Mouse (Mus musculus) CH12.LX (cell line): Measurements from ENCODE around the gene Stxbp5l. TPM values are rescaled to one million over a fixed set of nuclear protein-coding genes. Genes with fewer than 3 reads are reported as not detected.

Experiments
- DNase-seq: peaks from one replicate; pipeline ENCODE4 v3.0.0-alpha.2; 2013; ENCODE audit errors: extremely low read depth
- H3K27ac ChIP-seq: 2 replicates; pipeline ENCODE4 v1.5.1; 2012; ENCODE audit warnings: low read depth, mild to moderate bottlenecking, control low read depth, moderate library complexity; ENCODE audit not compliant: insufficient read depth
- H3K27me3 ChIP-seq: replicated peaks from 2 replicates; pipeline ENCODE3; 2012; ENCODE audit warnings: inconsistent platforms
- H3K36me3 ChIP-seq, 2 experiments: replicated peaks in 1 of 2; 2 replicates each; pipeline versions ENCODE3 to v1.6.1; 2012; ENCODE audit warnings: inconsistent platforms in 1 of 2, low read length in 1 of 2, mild to moderate bottlenecking in 1 of 2, mixed read lengths in 1 of 2, moderate library complexity in 1 of 2; ENCODE audit not compliant: control insufficient read depth in 1 of 2, insufficient read depth in 1 of 2
- H3K4me1 ChIP-seq, 2 experiments: 2 replicates each; pipeline ENCODE4 v1.6.1; 2012; ENCODE audit warnings: inconsistent platforms in 1 of 2, moderate library complexity in 1 of 2; ENCODE audit not compliant: insufficient read depth in 2 of 2, control insufficient read depth in 1 of 2
- H3K4me2 ChIP-seq: 2 replicates; pipeline ENCODE4 v1.6.1; 2012; ENCODE audit warnings: low read depth, mild to moderate bottlenecking, control low read depth; ENCODE audit not compliant: poor library complexity, insufficient read depth, severe bottlenecking
- H3K4me3 ChIP-seq, 3 experiments: fragments of 150-350 bp in 1 of 3; sonication (generic) in 1 of 3; replicated peaks in 1 of 3; 2 replicates each; pipeline versions ENCODE3 to v1.5.1; 2011 to 2012; ENCODE audit warnings: low read depth in 2 of 3, low read length in 2 of 3, mild to moderate bottlenecking in 2 of 3, moderate library complexity in 2 of 3, control low read depth in 1 of 3, improper control_type of control experiment in 1 of 3, inconsistent platforms in 1 of 3, mixed read lengths in 1 of 3; ENCODE audit not compliant: poor library complexity in 1 of 3
- H3K79me2 ChIP-seq: replicated peaks from 2 replicates; pipeline ENCODE4 v1.6.1; 2012; ENCODE audit warnings: mild to moderate bottlenecking, moderate library complexity; ENCODE audit not compliant: control insufficient read depth, poor library complexity, insufficient read depth, severe bottlenecking; ENCODE audit errors: extremely low read depth
- H3K9ac ChIP-seq: 2 replicates; pipeline ENCODE4 v1.6.1; 2012; ENCODE audit warnings: low read depth, mild to moderate bottlenecking, control low read depth, moderate library complexity; ENCODE audit not compliant: insufficient read depth
- H3K9me3 ChIP-seq: replicated peaks from 2 replicates; pipeline ENCODE3; 2012; ENCODE audit warnings: low read length, inconsistent platforms, mixed read lengths
- BHLHE40 ChIP-seq: IDR thresholded peaks from 2 replicates; pipeline ENCODE4 v1.6.1; 2011; ENCODE audit warnings: mild to moderate bottlenecking, low read depth, low read length, improper control_type of control experiment
- CHD2 ChIP-seq: IDR thresholded peaks from 2 replicates; pipeline ENCODE4 v1.6.1; 2011; ENCODE audit warnings: low read length, improper control_type of control experiment
- E2F4 ChIP-seq: IDR thresholded peaks from 2 replicates; pipeline ENCODE4 v1.6.1; 2011; ENCODE audit warnings: low read depth, low read length, improper control_type of control experiment; ENCODE audit not compliant: insufficient replicate concordance
- ELF1 ChIP-seq: IDR thresholded peaks from 2 replicates; pipeline ENCODE4 v1.6.1; 2014; ENCODE audit warnings: low read depth, mild to moderate bottlenecking, inconsistent platforms, low read length, improper control_type of control experiment
- GABPA ChIP-seq: IDR thresholded peaks from 2 replicates; pipeline ENCODE4 v1.6.1; 2012; ENCODE audit warnings: low read depth, low read length, improper control_type of control experiment, inconsistent platforms; ENCODE audit not compliant: insufficient replicate concordance
- HCFC1 ChIP-seq: IDR thresholded peaks from 2 replicates; pipeline ENCODE4 v1.6.1; 2012; ENCODE audit warnings: low read depth, mild to moderate bottlenecking, inconsistent platforms, low read length, improper control_type of control experiment
- IRF4 ChIP-seq: IDR thresholded peaks from 2 replicates; pipeline ENCODE4 v1.6.1; 2014; ENCODE audit warnings: low read depth, mild to moderate bottlenecking, inconsistent platforms, low read length, improper control_type of control experiment
- JUN ChIP-seq: IDR thresholded peaks from 2 replicates; pipeline ENCODE4 v1.6.1; 2011; ENCODE audit warnings: low read depth, mild to moderate bottlenecking, low read length, improper control_type of control experiment, moderate library complexity; ENCODE audit not compliant: insufficient read depth
- KAT2A ChIP-seq: IDR thresholded peaks from 2 replicates; pipeline ENCODE4 v1.6.1; 2012; ENCODE audit warnings: low read length, improper control_type of control experiment, inconsistent platforms; ENCODE audit not compliant: insufficient replicate concordance
- MAFK ChIP-seq: IDR thresholded peaks from 2 replicates; pipeline ENCODE4 v1.6.1; 2011; ENCODE audit warnings: low read length, improper control_type of control experiment; ENCODE audit not compliant: insufficient replicate concordance
- MXI1 ChIP-seq: IDR thresholded peaks from 2 replicates; pipeline ENCODE4 v1.6.1; 2011; ENCODE audit warnings: mild to moderate bottlenecking, low read depth, low read length, improper control_type of control experiment
- MYC ChIP-seq: IDR thresholded peaks from 2 replicates; pipeline ENCODE4 v1.6.1; 2011; ENCODE audit warnings: low read depth, mild to moderate bottlenecking, improper control_type of control experiment, low read length
- NELFE ChIP-seq: IDR thresholded peaks from 2 replicates; pipeline ENCODE4 v1.6.1; 2011; ENCODE audit warnings: low read depth, low read length, improper control_type of control experiment
- NRF1 ChIP-seq: IDR thresholded peaks from 2 replicates; pipeline ENCODE4 v1.6.1; 2014; ENCODE audit warnings: low read depth, mild to moderate bottlenecking, inconsistent platforms, low read length, improper control_type of control experiment, moderate library complexity
- PAX5 ChIP-seq: IDR thresholded peaks from 2 replicates; pipeline ENCODE4 v1.6.1; 2012; ENCODE audit warnings: low read length, inconsistent platforms, mixed read lengths
- RAD21 ChIP-seq: IDR thresholded peaks from 2 replicates; pipeline ENCODE4 v1.6.1; 2011; ENCODE audit warnings: low read depth, mild to moderate bottlenecking, low read length, improper control_type of control experiment, moderate library complexity
- RCOR1 ChIP-seq: conservative IDR thresholded peaks from 2 replicates; pipeline ENCODE4 v1.6.1; 2012; ENCODE audit warnings: low read depth, mild to moderate bottlenecking, inconsistent platforms, low read length, improper control_type of control experiment
- SIN3A ChIP-seq: IDR thresholded peaks from 2 replicates; pipeline ENCODE4 v1.6.1; 2012; ENCODE audit warnings: low read length, improper control_type of control experiment, inconsistent platforms
- SMC3 ChIP-seq: IDR thresholded peaks from 2 replicates; pipeline ENCODE4 v1.6.1; 2011; ENCODE audit warnings: low read depth, low read length, improper control_type of control experiment
- TCF12 ChIP-seq: IDR thresholded peaks from 2 replicates; pipeline ENCODE4 v1.6.1; 2014; ENCODE audit warnings: low read depth, mild to moderate bottlenecking, inconsistent platforms, low read length, improper control_type of control experiment
- UBTF ChIP-seq: IDR thresholded peaks from 2 replicates; pipeline ENCODE4 v1.6.1; 2012; ENCODE audit warnings: low read depth, mild to moderate bottlenecking, inconsistent platforms, low read length, improper control_type of control experiment, moderate library complexity
- USF1 ChIP-seq: IDR thresholded peaks from 2 replicates; pipeline ENCODE4 v1.6.1; 2014; ENCODE audit warnings: low read depth, mild to moderate bottlenecking, inconsistent platforms, low read length, improper control_type of control experiment
- USF2 ChIP-seq: conservative IDR thresholded peaks from 2 replicates; pipeline ENCODE4 v1.6.1; 2011; ENCODE audit warnings: low read depth, low read length, improper control_type of control experiment
- ZC3H11A ChIP-seq: IDR thresholded peaks from 2 replicates; pipeline ENCODE4 v1.6.1; 2012; ENCODE audit warnings: low read depth, mild to moderate bottlenecking, inconsistent platforms, low read length, improper control_type of control experiment
- ZKSCAN1 ChIP-seq: IDR thresholded peaks from 2 replicates; pipeline ENCODE4 v1.6.1; 2012; ENCODE audit warnings: low read depth, inconsistent platforms, low read length, improper control_type of control experiment, borderline replicate concordance
- ZMIZ1 ChIP-seq: IDR thresholded peaks from 2 replicates; pipeline ENCODE4 v1.6.1; 2012; ENCODE audit warnings: low read depth, mild to moderate bottlenecking, inconsistent platforms, low read length, improper control_type of control experiment
- ZNF384 ChIP-seq: IDR thresholded peaks from 2 replicates; pipeline ENCODE4 v1.6.1; 2012; ENCODE audit warnings: low read depth, low read length, improper control_type of control experiment, inconsistent platforms
- dilution Hi-C: fragments of 300-500 bp; cut with MboI; formaldehyde crosslinking; loops from 2 replicates; pipeline ENCODE4 v1.14.3; 2020; ENCODE audit warnings: low sequenced_read_pairs; ENCODE audit not compliant: extremely low pct_unique_long_range_greater_than_20kb, extremely low pct_ligation_motif_present
- in situ Hi-C: fragments of 300-500 bp; cut with MboI; formaldehyde crosslinking; loops from 3 replicates; pipeline ENCODE4 v1.14.3; 2019; ENCODE audit warnings: low sequenced_read_pairs, low pct_ligation_motif_present, low pct_unique_long_range_greater_than_20kb, mixed read lengths
- polyA plus RNA-seq: library from polyadenylated mRNA; unstranded; fragments of >175 nt; gene quantifications from 2 replicates; pipeline ENCODE4 v1.2.1, GENCODE M21; 2012; ENCODE audit warnings: low read depth; ENCODE audit not compliant: insufficient read length
- total RNA-seq, 2 experiments: library from RNA; depleted of rRNA; stranded (reverse); fragments of 300-350 nt in 1 of 2; fragments of >200 nt in 1 of 2; gene quantifications; 2 replicates each; pipeline ENCODE4 v1.2.3; 2012 to 2014

Stxbp5l gene
- 0.04 and 0.13 TPM in 2 replicates for total RNA-seq (2012; rRNA removed)
- total RNA-seq (2014; rRNA removed): 0.18 and 0.24 TPM in 2 replicates
- polyA plus RNA-seq: 0.09 TPM in 1 of 2 replicates, not detected in the other

DNA sequence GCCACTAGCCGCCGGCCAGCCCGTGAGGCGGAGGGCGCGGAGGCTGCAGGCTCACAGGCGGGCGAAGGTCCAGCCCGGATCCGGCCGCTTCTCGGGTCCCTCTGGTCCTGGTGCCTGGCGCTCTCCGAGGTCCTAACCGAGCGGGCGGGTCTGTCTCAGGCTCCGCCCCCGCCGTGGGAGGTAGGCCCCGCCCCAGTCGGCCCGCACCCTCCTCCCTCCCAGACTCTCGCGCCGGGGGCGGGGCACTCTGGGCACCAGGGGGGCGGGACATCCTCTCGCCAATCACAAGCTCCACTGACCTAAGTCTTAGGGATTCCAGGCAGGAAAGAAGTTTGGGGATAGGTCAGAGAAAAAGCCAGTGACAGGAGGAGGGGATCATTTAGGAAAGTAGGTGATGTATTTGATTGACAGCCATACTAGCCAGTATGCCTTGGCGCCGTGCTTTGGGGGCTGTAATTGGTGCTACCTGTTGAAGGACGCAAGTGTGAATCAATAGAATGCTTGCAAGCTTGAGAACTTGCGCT lies at the start of gene Stxbp5l:
Stxbp5l (minus strand) TSS at position 142 of the 524 bp plus-strand sequence.
- Histone ChIP-seq H3K27ac (no peak within 1 kb of the TSS), H3K36me3 (no peaks in the 10 kb centered on the region), H3K4me1 (peaks cover 5 to 11% of the 10 kb centered on the region in 2 experiments; a peak in 3 of 4 replicates), H3K9me3 (no peaks in the 10 kb centered on the region), H3K4me3 (peak within 1 kb of the TSS in 2 of 3 experiments; percentile 54 to 59), H3K79me2 (no peaks in the 10 kb centered on the region)
- in situ Hi-C loops: no loop called here
- dilution Hi-C loops: no loop called here
- no peak for TF ChIP-seq USF1
- no peak for TF ChIP-seq CHD2
- TF ChIP-seq BHLHE40: no peak
- TF ChIP-seq IRF4: no peak
- TF ChIP-seq SMC3: no peak
- no peak for TF ChIP-seq NRF1
- TF ChIP-seq UBTF: peak; percentile 91
- TF ChIP-seq JUN: no peak
- TF ChIP-seq USF2: no peak
- no peak for TF ChIP-seq ZC3H11A
- no peak for TF ChIP-seq PAX5
- TF ChIP-seq TCF12: no peak
- TF ChIP-seq ZNF384: no peak
- peak; percentile 71 for TF ChIP-seq SIN3A
- TF ChIP-seq ZKSCAN1: no peak
- no peak for TF ChIP-seq NELFE
- TF ChIP-seq RAD21: no peak
- TF ChIP-seq HCFC1: no peak
- TF ChIP-seq ELF1: no peak
- no peak for TF ChIP-seq MYC
- no peak for TF ChIP-seq RCOR1
- TF ChIP-seq E2F4: no peak
- TF ChIP-seq KAT2A: no peak
- no peak for TF ChIP-seq GABPA
- TF ChIP-seq ZMIZ1: no peak
- TF ChIP-seq MAFK: no peak
- TF ChIP-seq MXI1: peak; percentile 38; the same call in 1 of the 2 replicates
- TF ChIP-seq, all 38 proteins: peak for 3
- H3K9ac ChIP-seq: no peak within 1 kb of the TSS
- DNase-seq: peak; percentile 87
- H3K4me2 ChIP-seq: peak within 1 kb of the TSS; percentile 70
- H3K27me3 ChIP-seq: peaks cover 32% of the 10 kb centered on the region
